Mouse (Mus musculus): ENCODE measurements at regions not wholly inside any gene's neighbourhood (a gene's known extent, or its start where the extent isn't known, plus 50 kb on each side); places are given as distances from the start of the nearest gene placed in this dataset.

GRCm38 (mm10) chr9:67118429-67118828 is 69.2 kb upstream of the Tpm1 start:
- no peak for DNase-seq (ENCODE audit: low spot score in 2 of 2)

- DNase-seq (ENCODE audit: low spot score in 2 of 2) = no peak
Measured at GRCm38 (mm10) chr9:67117639-67118038, 68.4 kb upstream of the Tpm1 start.

GRCm38 (mm10) chr9:67115991-67116390 is 66.8 kb upstream of the Tpm1 start:
- DNase-seq (ENCODE audit: low spot score in 2 of 2) = no peak

- no peak for DNase-seq (ENCODE audit: low spot score in 2 of 2)
Measured at GRCm38 (mm10) chr9:67114099-67114498, 64.9 kb upstream of the Tpm1 start.

GRCm38 (mm10) chr9:67111836-67112584 is 62.8 kb upstream of the Tpm1 start:
- no peak for DNase-seq (ENCODE audit: low spot score in 2 of 2)

- DNase-seq (ENCODE audit: low spot score in 2 of 2) = no peak
Measured at GRCm38 (mm10) chr9:67107938-67108337, 58.7 kb upstream of the Tpm1 start.

GRCm38 (mm10) chr9:67105867-67106266 is 56.7 kb upstream of the Tpm1 start:
- DNase-seq (ENCODE audit: low spot score in 2 of 2) = no peak

GRCm38 (mm10) chr9:67105216-67105615 is 56.0 kb upstream of the Tpm1 start:
- DNase-seq (ENCODE audit: low spot score in 2 of 2) = no peak

GRCm38 (mm10) chr9:67104616-67105015 is 55.4 kb upstream of the Tpm1 start:
- no peak for DNase-seq (ENCODE audit: low spot score in 2 of 2)

GRCm38 (mm10) chr9:67102578-67102977 is 53.4 kb upstream of the Tpm1 start:
- DNase-seq (ENCODE audit: low spot score in 2 of 2) = no peak

GRCm38 (mm10) chr9:67099471-67099870 is 50.3 kb upstream of the Tpm1 start:
- DNase-seq (ENCODE audit: low spot score in 2 of 2) = no peak
